Comparison of ENCODE assay signal across 48 mouse cellular contexts in genomic region chr8:104770365-104770764, GRCm38 (mm10). TPM values are rescaled to one million over a fixed set of nuclear protein-coding genes. Genes with fewer than 3 reads are reported as not detected.
"Had no signal": no experiment of that assay in that cellular context is flagged by ENCODE, and none has a peak within 500 bp of the region (broad histone marks: within the 10 kb centered on the region; RNA-seq: fewer than 3 reads in every experiment).

No protein-coding gene starts in this region.

- H3K9ac ChIP-seq: heart, embryonic 12.5 days; heart, embryonic 13.5 days; heart, embryonic 15.5 days; hindbrain, embryonic 12.5 days; hindbrain, embryonic 13.5 days; hindbrain, embryonic 14.5 days; hindbrain, embryonic 15.5 days; intestine, embryonic 15.5 days; kidney, embryonic 15.5 days had no signal

- H3K4me1 ChIP-seq: heart, embryonic 10.5 days; heart, embryonic 12.5 days; heart, embryonic 13.5 days; heart, embryonic 15.5 days; hindbrain, embryonic 10.5 days; hindbrain, embryonic 12.5 days; hindbrain, embryonic 13.5 days; hindbrain, embryonic 15.5 days; intestine, embryonic 15.5 days; kidney, embryonic 15.5 days had no signal

- H3K4me2 ChIP-seq: heart, embryonic 11.5 days; heart, embryonic 12.5 days; heart, embryonic 13.5 days; heart, embryonic 15.5 days; hindbrain, embryonic 12.5 days; hindbrain, embryonic 13.5 days; hindbrain, embryonic 14.5 days; hindbrain, embryonic 15.5 days; intestine, embryonic 15.5 days; kidney, embryonic 15.5 days had no signal

- H3K27me3 ChIP-seq: heart, embryonic 12.5 days; heart, embryonic 13.5 days; heart, embryonic 15.5 days; hindbrain, embryonic 12.5 days; hindbrain, embryonic 13.5 days; hindbrain, embryonic 15.5 days; intestine, embryonic 15.5 days; kidney, embryonic 15.5 days had no signal

- H3K9me3 ChIP-seq: heart, embryonic 12.5 days; heart, embryonic 13.5 days; heart, embryonic 15.5 days; hindbrain, embryonic 10.5 days; hindbrain, embryonic 12.5 days; hindbrain, embryonic 13.5 days; hindbrain, embryonic 15.5 days; intestine, embryonic 15.5 days; kidney, embryonic 15.5 days had no signal

- H3K27ac ChIP-seq: heart, adult 2 months; heart, embryonic 10.5 days; heart, embryonic 13.5 days; heart, embryonic 15.5 days; hindbrain, embryonic 10.5 days; hindbrain, embryonic 12.5 days; hindbrain, embryonic 13.5 days; hindbrain, embryonic 14.5 days; hindbrain, embryonic 15.5 days; hindbrain, postnatal 0 days; intestine, embryonic 15.5 days; kidney, embryonic 15.5 days; kidney, postnatal 0 days; layer of hippocampus, adult 2 months had no signal

- ATAC-seq: hindbrain, embryonic 16.5 days; hindbrain, postnatal 0 days; inflammation-experienced regulatory T-cells, adult 6 months; intestine, embryonic 15.5 days; intestine, embryonic 16.5 days; intestine, postnatal 0 days had no signal

- H3K4me3 ChIP-seq: heart, adult 2 months; heart, embryonic 10.5 days; heart, embryonic 12.5 days; heart, embryonic 13.5 days; heart, embryonic 15.5 days; hindbrain, embryonic 10.5 days; hindbrain, embryonic 12.5 days; hindbrain, embryonic 13.5 days; hindbrain, embryonic 15.5 days; intestine, embryonic 15.5 days; kidney, embryonic 15.5 days; layer of hippocampus, adult 2 months had no signal

- H3K36me3 ChIP-seq: heart, embryonic 10.5 days; heart, embryonic 12.5 days; heart, embryonic 13.5 days; heart, embryonic 15.5 days; hindbrain, embryonic 10.5 days; hindbrain, embryonic 12.5 days; hindbrain, embryonic 13.5 days; hindbrain, embryonic 15.5 days; intestine, embryonic 15.5 days; kidney, embryonic 15.5 days had no signal

- DNase-seq: heart, adult 2 months; heart, postnatal 10 days; heart, postnatal 14 days; heart, postnatal 36 days; heart, postnatal 4 days; kidney, adult 11 months; kidney, adult 18-20 months; kidney, adult 2 months; kidney, adult 8-10 months; kidney, adult 9 months; kidney, postnatal 10 days; kidney, postnatal 14 days; kidney, postnatal 25 days; kidney, postnatal 36 days; kidney, postnatal 4 days; layer of hippocampus, adult 9-11 months; layer of hippocampus, postnatal 36 days had no signal

RNA-seq across cellular contexts. Expression of gene Ces2a, which starts 36.6 kb away (rescaled TPM):
- total RNA-seq: heart, adult 2 months; heart, adult 8-10 months; heart, postnatal 10 days; heart, postnatal 14 days; heart, postnatal 25 days; heart, postnatal 36 days; heart, postnatal 4 days; hematopoietic stem cell, adult 5-6 weeks; hindbrain, postnatal 0 days; layer of hippocampus, adult 18-20 months; layer of hippocampus, adult 2 months; layer of hippocampus, adult 8-10 months; layer of hippocampus, postnatal 10 days; layer of hippocampus, postnatal 14 days; layer of hippocampus, postnatal 25 days; layer of hippocampus, postnatal 36 days had no signal
- polyA plus RNA-seq: heart, adult 2 months; heart, embryonic 10.5 days; heart, embryonic 11.5 days; heart, embryonic 12.5 days; heart, embryonic 13.5 days; heart, embryonic 14.5 days; heart, embryonic 15.5 days; heart, postnatal 0 days; hindbrain, embryonic 10.5 days; hindbrain, embryonic 11.5 days; hindbrain, embryonic 12.5 days; hindbrain, embryonic 13.5 days; hindbrain, embryonic 14.5 days; hindbrain, embryonic 15.5 days; hindbrain, embryonic 16.5 days; hindbrain, postnatal 0 days; inflammation-experienced regulatory T-cells, adult 6 months; kidney, embryonic 14.5 days had no signal
